Mouse (Mus musculus): ENCODE results near the gene Bub1b. TPM values are rescaled to one million over a fixed set of nuclear protein-coding genes. Genes with fewer than 3 reads are reported as not detected.

Gene Bub1b
- polyA plus RNA-seq, 1 experiment from 2014 or later = 11.4 TPM

DNA sequence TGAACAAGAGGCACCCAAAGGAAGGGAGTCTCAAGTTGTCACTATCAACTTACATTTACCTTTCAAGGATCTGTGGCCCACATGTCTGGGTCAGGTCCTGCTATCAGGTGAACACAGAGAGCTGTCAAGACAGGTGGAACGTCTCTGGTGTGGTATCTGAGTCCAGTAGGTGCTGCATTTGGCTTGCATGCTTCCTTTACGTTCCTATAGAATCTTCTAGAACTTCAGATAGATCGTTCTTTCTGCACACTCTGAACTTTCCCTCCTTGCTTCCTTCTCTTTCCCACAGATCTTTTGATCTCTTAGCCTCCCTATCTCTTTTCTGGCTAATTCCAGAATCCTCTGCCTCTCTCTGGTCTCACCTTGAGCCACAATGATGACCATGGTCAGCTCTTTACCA lies 39.6 kb upstream of the Bub1b start:
- no peaks in the 10 kb centered on the region for H3K36me3 ChIP-seq (ENCODE audit: control insufficient read depth, insufficient read depth, low read length)
- H3K4me3 ChIP-seq (ENCODE audit: low read depth, low read length) = no peak overlapping the region
- no peak for ATAC-seq (ENCODE audit: low FRiP score, low TSS enrichment)
- H3K4me1 ChIP-seq (replicated peaks; ENCODE audit: control insufficient read depth, insufficient read depth) = no peaks in the 10 kb centered on the region
- H3K4me2 ChIP-seq (replicated peaks; ENCODE audit: low read depth) = no peak overlapping the region
- H3K9me3 ChIP-seq (ENCODE audit: control insufficient read depth, low read length) = no peaks in the 10 kb centered on the region
- no peaks in the 10 kb centered on the region for H3K27me3 ChIP-seq (ENCODE audit: control insufficient read depth, insufficient read depth, low read length)
- WGBS = 92% methylated on average over 3 of the region's 3 CpGs
- H3K27ac ChIP-seq (replicated peaks) = no peak overlapping the region
- DNase-seq (ENCODE audit: low spot score) = no peak
- no peak overlapping the region for H3K9ac ChIP-seq (ENCODE audit: low read length)
- TF ChIP-seq CTCF (IDR thresholded peaks at IDR 0.05; ENCODE audit: low read depth) (no peak), EP300 (optimal IDR thresholded peaks at IDR 0.05) (no peak)

GRCm38 (mm10) chr2:118562015-118562414 lies 36.0 kb upstream of the Bub1b start:
- H3K9me3 ChIP-seq (ENCODE audit: control insufficient read depth, low read length) = no peaks in the 10 kb centered on the region
- ATAC-seq (ENCODE audit: low FRiP score, low TSS enrichment) (no peak), DNase-seq (ENCODE audit: low spot score) (no peak)
- no peak overlapping the region for H3K4me2 ChIP-seq (replicated peaks; ENCODE audit: low read depth)
- H3K4me3 ChIP-seq (ENCODE audit: low read depth, low read length) = no peak overlapping the region
- H3K27ac ChIP-seq (replicated peaks) = no peak overlapping the region
- no peak overlapping the region for H3K9ac ChIP-seq (ENCODE audit: low read length)
- no peaks in the 10 kb centered on the region for H3K36me3 ChIP-seq (ENCODE audit: control insufficient read depth, insufficient read depth, low read length)
- no peaks in the 10 kb centered on the region for H3K4me1 ChIP-seq (replicated peaks; ENCODE audit: control insufficient read depth, insufficient read depth)
- no peaks in the 10 kb centered on the region for H3K27me3 ChIP-seq (ENCODE audit: control insufficient read depth, insufficient read depth, low read length)
- TF ChIP-seq EP300 (optimal IDR thresholded peaks at IDR 0.05) (no peak), CTCF (IDR thresholded peaks at IDR 0.05; ENCODE audit: low read depth) (no peak)
- 83% methylated on average over 4 of the region's 4 CpGs for WGBS

GRCm38 (mm10) chr2:118562431-118562830 lies 35.6 kb upstream of the Bub1b start:
- H3K4me1 ChIP-seq (replicated peaks; ENCODE audit: control insufficient read depth, insufficient read depth) = no peaks in the 10 kb centered on the region
- H3K27me3 ChIP-seq (ENCODE audit: control insufficient read depth, insufficient read depth, low read length) = no peaks in the 10 kb centered on the region
- no peak overlapping the region for H3K4me3 ChIP-seq (ENCODE audit: low read depth, low read length)
- no peaks in the 10 kb centered on the region for H3K36me3 ChIP-seq (ENCODE audit: control insufficient read depth, insufficient read depth, low read length)
- H3K27ac ChIP-seq (replicated peaks) = no peak overlapping the region
- WGBS = 81% methylated on average over 3 of the region's 3 CpGs
- DNase-seq (ENCODE audit: low spot score) = no peak
- no peak overlapping the region for H3K9ac ChIP-seq (ENCODE audit: low read length)
- no peak for ATAC-seq (ENCODE audit: low FRiP score, low TSS enrichment)
- TF ChIP-seq CTCF (IDR thresholded peaks at IDR 0.05; ENCODE audit: low read depth) (no peak), EP300 (optimal IDR thresholded peaks at IDR 0.05) (no peak)
- H3K4me2 ChIP-seq (replicated peaks; ENCODE audit: low read depth) = no peak overlapping the region
- no peaks in the 10 kb centered on the region for H3K9me3 ChIP-seq (ENCODE audit: control insufficient read depth, low read length)

GRCm38 (mm10) chr2:118567179-118567578 lies 30.8 kb upstream of the Bub1b start:
- no peak overlapping the region for H3K4me3 ChIP-seq (ENCODE audit: low read depth, low read length)
- H3K27me3 ChIP-seq (ENCODE audit: control insufficient read depth, insufficient read depth, low read length) = no peaks in the 10 kb centered on the region
- DNase-seq (ENCODE audit: low spot score) (no peak), ATAC-seq (ENCODE audit: low FRiP score, low TSS enrichment) (no peak)
- H3K9me3 ChIP-seq (ENCODE audit: control insufficient read depth, low read length) = no peaks in the 10 kb centered on the region
- no peaks in the 10 kb centered on the region for H3K4me1 ChIP-seq (replicated peaks; ENCODE audit: control insufficient read depth, insufficient read depth)
- no peak overlapping the region for H3K9ac ChIP-seq (ENCODE audit: low read length)
- no peak for TF ChIP-seq CTCF (IDR thresholded peaks at IDR 0.05; ENCODE audit: low read depth)
- TF ChIP-seq EP300 (optimal IDR thresholded peaks at IDR 0.05) = no peak
- WGBS = 77% methylated on average over 8 of the region's 8 CpGs
- H3K4me2 ChIP-seq (replicated peaks; ENCODE audit: low read depth) = no peak overlapping the region
- no peaks in the 10 kb centered on the region for H3K36me3 ChIP-seq (ENCODE audit: control insufficient read depth, insufficient read depth, low read length)
- H3K27ac ChIP-seq (replicated peaks) = no peak overlapping the region

DNA sequence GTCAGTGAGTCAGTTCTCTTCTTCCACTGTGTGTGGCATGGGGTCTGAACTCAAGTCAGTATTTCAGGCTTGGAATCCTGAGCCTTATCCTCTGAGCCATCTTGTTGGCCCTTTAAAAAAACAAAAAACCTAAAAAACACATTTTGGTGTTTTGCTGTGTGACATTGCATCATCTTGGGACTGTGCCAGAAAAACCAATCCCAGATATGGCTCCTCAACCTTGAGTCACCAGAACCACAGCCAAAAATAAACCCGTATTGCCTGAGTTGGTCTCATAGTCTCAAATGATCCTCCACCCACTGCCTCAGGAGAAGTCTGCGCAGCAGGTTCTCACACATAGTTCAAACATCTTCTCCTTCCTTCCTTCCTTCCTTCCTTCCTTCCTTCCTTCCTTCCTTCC lies 27.1 kb upstream of the Bub1b start:
- Histone ChIP-seq H3K4me1 (replicated peaks; ENCODE audit: control insufficient read depth, insufficient read depth) (no peaks in the 10 kb centered on the region), H3K27me3 (ENCODE audit: control insufficient read depth, insufficient read depth, low read length) (no peaks in the 10 kb centered on the region), H3K4me2 (replicated peaks; ENCODE audit: low read depth) (no peak overlapping the region), H3K9me3 (ENCODE audit: control insufficient read depth, low read length) (no peaks in the 10 kb centered on the region), H3K4me3 (ENCODE audit: low read depth, low read length) (no peak overlapping the region), H3K9ac (ENCODE audit: low read length) (no peak overlapping the region), H3K36me3 (ENCODE audit: control insufficient read depth, insufficient read depth, low read length) (no peaks in the 10 kb centered on the region), H3K27ac (replicated peaks) (no peak overlapping the region)
- DNase-seq (ENCODE audit: low spot score) = no peak
- TF ChIP-seq CTCF (IDR thresholded peaks at IDR 0.05; ENCODE audit: low read depth) = no peak
- TF ChIP-seq EP300 (optimal IDR thresholded peaks at IDR 0.05) = no peak
- WGBS = 61% methylated on average over 2 of the region's 2 CpGs
- ATAC-seq (ENCODE audit: low FRiP score, low TSS enrichment) = no peak

GRCm38 (mm10) chr2:118572183-118572836 lies 25.7 kb upstream of the Bub1b start:
- Histone ChIP-seq H3K4me3 (ENCODE audit: low read depth, low read length) (no peak overlapping the region), H3K4me1 (replicated peaks; ENCODE audit: control insufficient read depth, insufficient read depth) (no peaks in the 10 kb centered on the region), H3K9me3 (ENCODE audit: control insufficient read depth, low read length) (no peaks in the 10 kb centered on the region), H3K9ac (ENCODE audit: low read length) (no peak overlapping the region), H3K36me3 (ENCODE audit: control insufficient read depth, insufficient read depth, low read length) (no peaks in the 10 kb centered on the region), H3K27ac (replicated peaks) (no peak overlapping the region), H3K4me2 (replicated peaks; ENCODE audit: low read depth) (no peak overlapping the region), H3K27me3 (ENCODE audit: control insufficient read depth, insufficient read depth, low read length) (no peaks in the 10 kb centered on the region)
- WGBS = 79% methylated on average over 7 of the region's 9 CpGs
- no peak for DNase-seq (ENCODE audit: low spot score)
- TF ChIP-seq CTCF (IDR thresholded peaks at IDR 0.05; ENCODE audit: low read depth) (no peak), EP300 (optimal IDR thresholded peaks at IDR 0.05) (no peak)
- ATAC-seq (ENCODE audit: low FRiP score, low TSS enrichment) = peak; percentile 31; the same call in 1 of the 2 replicates

Measured in stomach, postnatal 0 days (tissue).